Mouse (Mus musculus) neural tube, embryonic 15.5 days (tissue): Measurements from ENCODE around the gene Slc39a5. TPM values are rescaled to one million over a fixed set of nuclear protein-coding genes. Genes with fewer than 3 reads are reported as not detected.

ENCODE experiments used
- ATAC-seq: fragments of 200-750 bp; cut with Nextera tagmentation; 2 replicates; pipeline ENCODE4 v1.8.0; 2017; ENCODE audit warnings: mild to moderate bottlenecking, moderate TSS enrichment, moderate library complexity; ENCODE audit not compliant: low FRiP score
- H3K27ac ChIP-seq: fragments of 300-500 bp; sonication (generic); replicated peaks from 2 replicates; pipeline ENCODE4 v1.5.1; 2015; ENCODE audit warnings: mild to moderate bottlenecking, inconsistent platforms
- H3K27me3 ChIP-seq: fragments of 300-500 bp; sonication (generic); replicated peaks from 2 replicates; pipeline ENCODE4 v1.6.1; 2015; ENCODE audit warnings: inconsistent platforms
- H3K36me3 ChIP-seq: fragments of 300-500 bp; sonication (generic); 2 replicates; pipeline ENCODE4 v1.6.1; 2015; ENCODE audit warnings: inconsistent platforms
- H3K4me1 ChIP-seq: fragments of 300-500 bp; sonication (generic); 2 replicates; pipeline ENCODE4 v1.6.1; 2015; ENCODE audit warnings: inconsistent platforms
- H3K4me2 ChIP-seq: fragments of 300-500 bp; sonication (generic); 2 replicates; pipeline ENCODE4 v1.6.1; 2015; ENCODE audit warnings: inconsistent platforms, mild to moderate bottlenecking, moderate library complexity
- H3K4me3 ChIP-seq: fragments of 300-500 bp; sonication (generic); replicated peaks from 2 replicates; pipeline ENCODE4 v1.5.1; 2015; ENCODE audit warnings: mild to moderate bottlenecking, inconsistent platforms
- H3K9ac ChIP-seq: fragments of 300-500 bp; sonication (generic); replicated peaks from 2 replicates; pipeline ENCODE4 v1.6.1; 2015; ENCODE audit warnings: mild to moderate bottlenecking, inconsistent platforms
- H3K9me3 ChIP-seq: fragments of 300-500 bp; sonication (generic); replicated peaks from 2 replicates; pipeline ENCODE4 v1.6.1; 2016; ENCODE audit warnings: inconsistent platforms
- WGBS: fragments of 180-500 bp; shearing (Covaris S2); methylation state at CpG from one replicate; pipeline ENCODE4 v1.1.7; 2015; ENCODE audit warnings: mixed read lengths; 5-methylcytosine and 5-hydroxymethylcytosine counted together
- microRNA-seq: library from miRNA; unstranded; fragments of <30 nt; microRNA quantifications from one replicate; pipeline ENCODE4, GENCODE M21; 2017
- polyA plus RNA-seq: library from polyadenylated mRNA; unstranded; fragments of >200 nt; fragmentation: Nextera tagmentation; extraction: Ambion mirVana; gene quantifications from 2 replicates; pipeline ENCODE4 v1.2.1, GENCODE M21; 2015

Slc39a5 gene
- polyA plus RNA-seq, 1 experiment from 2014 or later: 0.68 TPM

- ATAC-seq: no peak
- Histone ChIP-seq H3K36me3 (peaks cover 84% of the 10 kb centered on the region), H3K27me3 (no peaks in the 10 kb centered on the region), H3K4me1 (no peaks in the 10 kb centered on the region; the same call in 1 of the 2 replicates), H3K9me3 (no peaks in the 10 kb centered on the region), H3K4me3 (no peak overlapping the region), H3K4me2 (no peak overlapping the region), H3K9ac (no peak overlapping the region), H3K27ac (no peak overlapping the region)
- 63% methylated on average over 2 of the region's 2 CpGs for WGBS
Measured at GRCm38 (mm10) chr10:128358796-128359195, 42.2 kb downstream of the Slc39a5 start.

GRCm38 (mm10) chr10:128347541-128347940, 53.5 kb downstream of the Slc39a5 start:
- no peak for ATAC-seq

More at GRCm38 (mm10) chr10:128347541-128347940, 53.5 kb downstream of the Slc39a5 start:
- Histone ChIP-seq H3K27ac (no peak overlapping the region), H3K36me3 (peaks cover 26% of the 10 kb centered on the region), H3K4me3 (no peak overlapping the region), H3K4me2 (no peak overlapping the region), H3K9me3 (no peaks in the 10 kb centered on the region), H3K9ac (no peak overlapping the region), H3K27me3 (no peaks in the 10 kb centered on the region), H3K4me1 (peaks cover 8% of the 10 kb centered on the region)
- 94% methylated on average over 8 of the region's 8 CpGs for WGBS

Small RNA genes lying within 50 kb of the gene (microRNA-seq; reads per million reads assigned to microRNA genes)
- gene Gm25361: not detected
- gene Gm26308: not detected
- not detected for gene Mir6914
- 1.6 reads per million for gene Mir6915

Other genes starting within 250 kb of the Slc39a5 start
- gene Rbms2, start 220.9 kb downstream of the Slc39a5 start, polyA plus RNA-seq: 6.5 and 12.7 TPM in 2 replicates
- 2.4 and 2.8 TPM in 2 replicates for gene Gls2, start 206.8 kb downstream of the Slc39a5 start, polyA plus RNA-seq
- gene Spryd4, start 189.4 kb downstream of the Slc39a5 start, polyA plus RNA-seq: 25.5 and 25.9 TPM in 2 replicates
- not detected in 2 replicates for gene Mip, start 175.4 kb downstream of the Slc39a5 start, polyA plus RNA-seq
- 20.0 and 25.1 TPM in 2 replicates for gene Timeless, start 169.2 kb downstream of the Slc39a5 start, polyA plus RNA-seq
- gene Apon, start 147.1 kb downstream of the Slc39a5 start, polyA plus RNA-seq: not detected in 2 replicates
- gene Apof, start 132.6 kb downstream of the Slc39a5 start, polyA plus RNA-seq: 0.19 TPM in 1 of 2 replicates, not detected in the other
- gene Stat2, start 130.7 kb downstream of the Slc39a5 start, polyA plus RNA-seq: 18.9 and 24.5 TPM in 2 replicates
- 0.32 and 0.37 TPM in 2 replicates for gene Il23a, start 102.5 kb downstream of the Slc39a5 start, polyA plus RNA-seq
- gene Pan2, start 97.9 kb downstream of the Slc39a5 start, polyA plus RNA-seq: 17.4 and 20.7 TPM in 2 replicates
- 201 and 221 TPM in 2 replicates for gene Cnpy2, start 78.8 kb downstream of the Slc39a5 start, polyA plus RNA-seq
- gene Cs, start 63.5 kb downstream of the Slc39a5 start, polyA plus RNA-seq: 268 and 273 TPM in 2 replicates
- 34.6 and 40.8 TPM in 2 replicates for gene Coq10a, start 32.2 kb downstream of the Slc39a5 start, polyA plus RNA-seq
- 11.2 and 13.1 TPM in 2 replicates for gene Ankrd52, start 24.1 kb downstream of the Slc39a5 start, polyA plus RNA-seq
- gene Nabp2, start 10.3 kb upstream of the Slc39a5 start, polyA plus RNA-seq: 128 and 133 TPM in 2 replicates
- 78.3 and 80.5 TPM in 2 replicates for gene Rnf41, start 10.4 kb upstream of the Slc39a5 start, polyA plus RNA-seq
- gene Smarcc2, start 58.0 kb upstream of the Slc39a5 start, polyA plus RNA-seq: 138 and 149 TPM in 2 replicates
- 999 and 1,090 TPM in 2 replicates for gene Myl6, start 92.9 kb upstream of the Slc39a5 start, polyA plus RNA-seq
- gene Myl6b, start 97.5 kb upstream of the Slc39a5 start, polyA plus RNA-seq: 7.0 and 7.7 TPM in 2 replicates
- gene Esyt1, start 124.6 kb upstream of the Slc39a5 start, polyA plus RNA-seq: 20.7 and 30.0 TPM in 2 replicates
- gene Zc3h10, start 146.5 kb upstream of the Slc39a5 start, polyA plus RNA-seq: 16.0 and 16.2 TPM in 2 replicates
- 2,372 and 2,481 TPM in 2 replicates for gene Rpl41, start 148.1 kb upstream of the Slc39a5 start, polyA plus RNA-seq
- gene Pa2g4, start 164.8 kb upstream of the Slc39a5 start, polyA plus RNA-seq: 121 and 157 TPM in 2 replicates
- 3.1 and 6.6 TPM in 2 replicates for gene Erbb3, start 188.4 kb upstream of the Slc39a5 start, polyA plus RNA-seq
- 381 and 453 TPM in 2 replicates for gene Rps26, start 225.5 kb upstream of the Slc39a5 start, polyA plus RNA-seq
- gene Ikzf4, start 244.8 kb upstream of the Slc39a5 start, polyA plus RNA-seq: 15.2 and 17.0 TPM in 2 replicates